Mouse (Mus musculus) myocyte (in vitro differentiated cells): ENCODE results near the gene Wwox.

Experiments used
- CEBPB ChIP-seq: IDR thresholded peaks from 2 replicates; pipeline ENCODE4 v1.6.1; 2011; ENCODE audit warnings: mild to moderate bottlenecking, moderate library complexity; ENCODE audit not compliant: poor library complexity, insufficient read depth, severe bottlenecking
- E2F4 ChIP-seq: IDR thresholded peaks from one replicate; pipeline ENCODE4 v1.6.1; 2011; ENCODE audit warnings: mild to moderate bottlenecking, control low read depth, moderate library complexity; ENCODE audit not compliant: insufficient read depth
- MAX ChIP-seq: IDR thresholded peaks from one replicate; pipeline ENCODE4 v1.6.1; 2011; ENCODE audit warnings: low read depth, mild to moderate bottlenecking, control low read depth
- MYOD1 ChIP-seq, 3 experiments: IDR thresholded peaks; one replicate each; pipeline ENCODE4 v1.6.1; 2011; ENCODE audit warnings: control low read depth in 2 of 3, low read depth in 2 of 3, mild to moderate bottlenecking in 2 of 3, moderate library complexity in 1 of 3; ENCODE audit not compliant: insufficient read length in 2 of 3, control insufficient read depth in 1 of 3
- POLR2A ChIP-seq: IDR thresholded peaks from one replicate; pipeline ENCODE4 v1.6.1; 2011; ENCODE audit warnings: low read depth, mild to moderate bottlenecking, control low read depth, moderate library complexity; ENCODE audit not compliant: insufficient read length
- TCF3 ChIP-seq: IDR thresholded peaks from one replicate; pipeline ENCODE4 v1.6.1; 2011; ENCODE audit warnings: low read depth, control low read depth; ENCODE audit not compliant: insufficient read length

DNA sequence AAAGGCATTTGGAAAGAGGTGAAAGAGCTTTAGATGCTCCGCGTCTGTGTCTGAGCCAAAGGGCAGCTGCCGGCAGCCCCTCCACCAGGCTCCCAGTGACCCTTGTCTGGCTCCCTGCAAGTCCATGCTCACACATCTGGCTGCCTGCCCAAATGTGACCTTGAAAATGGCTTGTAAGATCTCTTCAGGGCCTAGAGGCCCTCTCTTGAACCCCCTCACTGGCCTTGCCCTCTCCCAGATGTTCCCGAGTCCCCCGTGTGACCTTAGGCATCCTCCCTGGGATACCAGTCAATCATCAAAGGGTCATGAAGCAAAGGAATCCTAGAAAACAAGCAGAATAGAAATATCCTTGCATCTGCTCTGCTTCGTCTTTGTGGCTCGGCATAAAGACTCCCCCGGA, 567.1 kb downstream of the Wwox start:
- TF ChIP-seq MAX (no peak), POLR2A (no peak), MYOD1 (IDR thresholded peaks at IDR 0.05; ENCODE audit: control insufficient read depth in 1 of 3, insufficient read length in 2 of 3, low read depth in 2 of 3) (no peak), CEBPB (no peak), TCF3 (no peak), E2F4 (no peak)
